Mouse (Mus musculus) right cerebral cortex, postnatal 36 days (tissue): ENCODE measurements around the gene Grm4.
A peak's percentile ranks its signal among the peaks of the same experiment; 100 is the strongest.

Experiments
- DNase-seq, 2 experiments: peaks; one replicate each; pipeline ENCODE4 v3.0.0; 2022; ENCODE audit warnings: low spot score in 2 of 2, mixed read lengths in 1 of 2

Grm4 gene

GRCm38 (mm10) chr17:27551393-27551940 is 30.3 kb upstream of the Grm4 start:
- no peak for DNase-seq

- no peak for DNase-seq
Measured at GRCm38 (mm10) chr17:27549234-27549633, 28.0 kb upstream of the Grm4 start.

- no peak for DNase-seq
Measured at GRCm38 (mm10) chr17:27547253-27547868, 26.2 kb upstream of the Grm4 start.

- no peak for DNase-seq
Measured at GRCm38 (mm10) chr17:27546574-27547085, 25.4 kb upstream of the Grm4 start.

GRCm38 (mm10) chr17:27545991-27546390 is 24.8 kb upstream of the Grm4 start:
- no peak for DNase-seq

GRCm38 (mm10) chr17:27544551-27544950 is 23.3 kb upstream of the Grm4 start:
- DNase-seq: peak; percentile 56 to 73

GRCm38 (mm10) chr17:27541984-27542383 is 20.8 kb upstream of the Grm4 start:
- no peak for DNase-seq

GRCm38 (mm10) chr17:27541261-27541660 is 20.1 kb upstream of the Grm4 start:
- DNase-seq: no peak

GRCm38 (mm10) chr17:27534718-27535117 is 13.5 kb upstream of the Grm4 start:
- peak; percentile 75 to 76 for DNase-seq

- no peak for DNase-seq
Measured at GRCm38 (mm10) chr17:27533354-27533753, 12.2 kb upstream of the Grm4 start.

GRCm38 (mm10) chr17:27532095-27532494 is 10.9 kb upstream of the Grm4 start:
- no peak for DNase-seq

GRCm38 (mm10) chr17:27528767-27529166 is 7.6 kb upstream of the Grm4 start:
- DNase-seq: no peak

- DNase-seq: no peak
Measured at GRCm38 (mm10) chr17:27528030-27528429, 6.8 kb upstream of the Grm4 start.

GRCm38 (mm10) chr17:27527188-27527587 is 6.0 kb upstream of the Grm4 start:
- no peak for DNase-seq

GRCm38 (mm10) chr17:27523121-27523520 is 1.9 kb upstream of the Grm4 start:
- no peak for DNase-seq

GRCm38 (mm10) chr17:27520557-27520956 is 646 bp downstream of the Grm4 start:
- DNase-seq: peak in 1 of 2 experiments; percentile 36

GRCm38 (mm10) chr17:27518700-27519595 is 2.3 kb downstream of the Grm4 start:
- no peak for DNase-seq

- DNase-seq: no peak
Measured at GRCm38 (mm10) chr17:27518296-27518695, 2.9 kb downstream of the Grm4 start.

GRCm38 (mm10) chr17:27513916-27514762 is 7.1 kb downstream of the Grm4 start:
- no peak for DNase-seq

- DNase-seq: no peak
Measured at GRCm38 (mm10) chr17:27513279-27513915, 7.8 kb downstream of the Grm4 start.

GRCm38 (mm10) chr17:27512619-27513161 is 8.5 kb downstream of the Grm4 start:
- DNase-seq: no peak
